Mouse (Mus musculus) adrenal gland, postnatal 10 days (tissue): ENCODE measurements around the gene Fbxo22. TPM values are rescaled to one million over a fixed set of nuclear protein-coding genes. Genes with fewer than 3 reads are reported as not detected.
"Not testable (repeated sequence)": the region's sequence is repeated elsewhere in the genome, so short reads cannot be mapped to it uniquely, and the experiment has no call there.

ENCODE experiments used
- DNase-seq: peaks from one replicate; pipeline ENCODE4 v3.0.0; 2021; ENCODE audit warnings: mixed read lengths
- long read RNA-seq, 2 experiments: library from polyadenylated mRNA; stranded (forward); transcript quantifications; one replicate each; pipeline ENCODE4 v2.0.0; 2021
- total RNA-seq, 2 experiments: library from RNA; stranded (reverse); gene quantifications; 2 replicates each; pipeline ENCODE4 v1.2.3; 2021

Gene Fbxo22
- 10 to 100 TPM; 29.6 to 32.2 TPM for total RNA-seq
- long read RNA-seq, experiment 1, transcript Fbxo22-201 (7 exons, 2,112 nt): major isoform, 59 of 69 reads
- long read RNA-seq, experiment 1, partial matches to known transcripts: 1 of 69 reads
- long read RNA-seq, experiment 1, other reads (novel, unspliced or antisense): 6 of 69 reads
- long read RNA-seq, experiment 2, transcript Fbxo22-201 (7 exons, 2,112 nt): major isoform, 30 of 36 reads
- long read RNA-seq, experiment 2, partial matches to known transcripts: 1 of 36 reads
- long read RNA-seq, experiment 2, other reads (novel, unspliced or antisense): 2 of 36 reads

DNA sequence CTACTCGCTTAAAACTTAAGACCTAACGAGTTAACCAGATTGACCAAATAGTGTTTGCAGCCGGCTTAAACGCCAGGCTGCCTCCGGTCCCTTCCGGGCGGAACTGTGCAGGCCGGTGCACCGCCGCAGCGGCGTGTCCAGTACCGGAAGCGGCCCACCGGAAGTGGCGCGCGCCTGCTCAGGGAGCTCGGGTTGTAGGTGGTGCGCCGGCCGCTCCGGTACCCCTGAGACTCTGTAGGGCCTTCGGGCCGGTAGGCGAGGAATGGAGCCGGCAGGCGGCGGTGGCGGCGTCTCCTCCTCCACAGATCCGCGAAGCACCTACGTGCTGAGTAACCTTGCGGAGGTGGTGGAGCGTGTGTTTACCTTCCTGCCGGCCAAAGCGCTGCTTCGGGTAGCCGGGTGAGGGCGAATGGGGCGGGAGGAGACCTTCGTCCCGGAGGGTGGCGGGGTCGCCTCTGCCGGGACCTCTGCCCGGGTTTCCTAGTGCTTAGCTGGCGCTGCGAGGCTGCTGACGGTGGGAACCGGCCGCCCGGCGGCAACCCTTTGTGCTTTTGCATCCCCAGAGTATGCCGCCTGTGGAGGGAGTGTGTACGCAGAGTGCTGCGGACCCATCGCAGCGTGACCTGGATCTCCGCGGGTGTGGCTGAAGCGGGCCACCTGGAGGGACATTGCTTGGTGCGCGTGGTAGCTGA lies at the start of gene Fbxo22:
TSS of gene Fbxo22 (plus strand) at position 136 of the 692 bp plus-strand sequence.
- peak; percentile 95 for DNase-seq

DNA sequence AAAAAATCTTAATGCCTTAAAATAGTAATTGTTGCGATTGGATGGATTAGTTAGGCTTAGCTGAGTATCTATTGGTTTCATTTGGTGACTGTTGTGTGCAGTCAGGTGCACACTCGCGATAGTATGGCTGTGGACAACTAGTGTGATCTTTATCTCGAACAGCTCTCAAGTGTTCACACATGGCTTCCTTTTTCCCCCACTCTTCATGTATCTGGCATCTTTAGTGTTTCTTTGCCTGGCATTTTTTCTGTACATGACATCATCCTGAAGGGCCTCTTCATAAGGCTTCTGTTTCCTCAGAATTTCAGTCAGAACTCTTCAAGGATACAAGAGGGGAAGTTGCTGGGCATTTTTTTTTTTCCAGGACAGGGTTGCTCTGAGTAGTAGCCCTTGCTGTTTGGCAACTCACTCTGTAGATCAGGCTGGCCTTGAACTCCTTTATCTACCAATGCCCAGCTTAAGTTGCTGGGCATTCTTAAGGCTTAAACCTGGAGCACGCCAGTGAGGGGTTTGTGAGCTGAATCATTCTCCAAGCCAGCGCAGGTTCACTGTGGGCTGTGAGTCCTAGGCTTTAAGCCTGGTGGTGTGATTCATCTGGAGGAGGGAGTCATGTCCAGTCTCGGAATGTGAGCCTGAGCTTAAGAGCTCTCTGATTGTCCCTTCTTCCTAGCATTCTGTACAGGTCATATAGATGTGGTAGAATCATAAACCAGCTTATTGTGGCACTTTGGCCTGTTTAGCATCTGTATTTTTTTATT lies 37.9 kb upstream of the Fbxo22 start:
- DNase-seq: peak; percentile 33

DNA sequence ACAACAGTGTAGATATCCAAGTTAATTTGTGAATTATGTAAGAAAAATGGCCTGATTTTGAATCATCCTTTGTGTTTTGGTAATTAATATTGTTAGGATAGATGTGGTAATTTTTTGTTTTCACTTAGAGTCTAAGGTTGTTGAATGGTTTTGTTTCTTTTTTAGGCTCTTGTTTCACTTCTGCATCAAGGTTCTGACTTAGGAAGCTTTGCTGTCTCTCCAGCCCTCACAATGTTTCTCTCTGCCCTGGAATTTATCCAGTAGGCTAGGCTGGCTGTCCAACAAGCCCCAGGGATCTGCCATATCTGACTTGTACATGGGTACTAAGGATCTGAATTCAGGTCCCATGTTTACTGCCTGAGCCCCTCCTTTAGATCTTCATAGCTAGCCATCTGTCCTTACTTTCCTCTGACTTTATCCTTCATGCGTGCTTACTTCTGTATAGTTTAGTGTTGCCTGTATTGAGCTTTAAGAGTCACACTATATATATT lies 36.5 kb upstream of the Fbxo22 start:
- no peak for DNase-seq

DNA sequence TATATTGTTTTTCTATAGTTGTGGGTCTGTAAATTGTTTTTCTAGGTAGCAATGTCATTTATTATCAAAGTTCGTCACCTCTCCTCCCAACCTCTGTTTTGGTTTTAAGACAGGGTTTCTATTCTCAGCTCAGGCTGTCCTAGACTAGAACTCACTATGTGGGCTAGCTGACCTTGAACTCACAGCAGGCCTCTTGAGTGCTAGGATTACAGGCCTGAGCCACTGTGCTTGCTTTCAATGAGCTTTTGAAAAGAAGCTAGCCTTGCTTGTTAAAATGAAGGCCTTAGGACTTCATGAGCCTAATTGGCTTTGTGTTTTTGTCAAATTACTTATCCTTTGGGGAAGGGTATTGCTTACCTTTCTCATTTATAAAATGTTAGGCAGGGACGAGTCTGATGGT lies 34.5 kb upstream of the Fbxo22 start:
- DNase-seq: no peak

DNA sequence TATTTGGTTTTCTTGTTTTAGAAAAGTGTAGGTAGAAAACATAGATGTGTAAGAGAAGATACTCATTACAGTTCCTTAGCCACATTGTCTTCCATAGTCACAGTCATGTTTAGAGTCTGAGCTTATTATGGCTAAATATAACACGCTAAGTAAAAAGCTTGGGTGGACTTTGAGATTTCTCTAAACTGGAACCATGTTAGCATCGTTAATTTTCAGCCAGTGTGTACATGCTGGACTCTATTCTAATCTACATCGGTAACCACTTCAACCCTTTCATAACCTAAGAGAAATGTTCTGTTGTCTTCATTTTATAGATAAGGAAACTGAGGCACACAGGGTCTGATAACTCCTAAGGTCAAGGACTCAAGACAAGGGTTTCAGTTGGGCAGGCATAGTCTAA lies 12.8 kb upstream of the Fbxo22 start:
- no peak for DNase-seq

DNA sequence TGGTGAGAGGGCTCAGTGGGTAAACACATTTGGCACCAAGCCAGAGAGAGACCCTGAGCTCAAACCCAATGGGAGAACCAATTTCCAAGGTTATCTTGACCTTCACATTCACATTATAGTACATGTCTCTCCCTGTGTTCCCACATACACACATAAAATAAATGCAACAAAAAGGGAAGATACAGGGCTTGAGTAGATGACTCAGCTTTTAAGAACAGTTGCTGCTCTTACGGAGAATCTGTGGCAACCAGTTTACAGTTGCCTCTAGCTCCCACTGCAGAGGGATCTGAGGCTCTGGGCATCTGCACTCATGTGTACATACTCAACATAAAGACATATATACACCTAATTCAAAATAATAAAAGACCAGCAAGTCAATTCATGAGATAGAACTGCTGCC lies 10.5 kb upstream of the Fbxo22 start:
- no peak for DNase-seq

DNA sequence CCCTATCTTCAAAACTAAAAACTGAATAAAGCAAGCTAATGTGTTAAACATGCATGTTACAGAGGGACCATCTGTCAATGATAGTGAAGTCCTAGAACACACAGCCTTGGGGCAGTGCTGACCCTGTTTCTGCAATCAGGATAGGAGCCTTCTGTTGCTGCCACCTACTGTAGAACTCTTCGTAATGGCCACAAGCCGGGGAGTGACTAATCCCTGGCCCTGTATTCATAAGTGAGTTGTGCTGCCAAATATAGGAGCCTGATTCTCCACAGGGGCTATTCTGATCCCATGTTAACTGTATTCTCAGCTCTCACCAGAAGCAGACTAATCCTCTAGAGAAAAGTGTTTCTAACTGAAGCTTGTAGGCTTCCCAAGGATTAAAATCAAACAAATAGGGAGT lies 9.4 kb upstream of the Fbxo22 start:
- peak; percentile 44 for DNase-seq

DNA sequence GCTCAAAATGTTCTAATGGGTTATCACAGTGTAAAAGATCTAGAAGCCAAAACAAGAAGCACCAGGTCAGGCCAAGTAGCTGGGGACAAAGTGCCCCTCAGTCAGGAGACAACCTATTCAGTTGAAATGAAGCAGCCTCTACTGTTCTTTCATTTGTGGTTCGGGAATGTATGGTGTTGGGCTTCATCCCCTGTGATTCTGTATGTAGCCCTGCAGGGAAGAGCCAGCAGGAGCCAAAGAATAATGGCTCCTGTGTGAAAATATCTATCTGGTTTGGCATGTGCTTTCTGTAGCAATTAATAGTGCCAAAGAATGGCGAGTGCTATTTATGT lies 301 bp upstream of the Fbxo22 start:
- no peak for DNase-seq

DNA sequence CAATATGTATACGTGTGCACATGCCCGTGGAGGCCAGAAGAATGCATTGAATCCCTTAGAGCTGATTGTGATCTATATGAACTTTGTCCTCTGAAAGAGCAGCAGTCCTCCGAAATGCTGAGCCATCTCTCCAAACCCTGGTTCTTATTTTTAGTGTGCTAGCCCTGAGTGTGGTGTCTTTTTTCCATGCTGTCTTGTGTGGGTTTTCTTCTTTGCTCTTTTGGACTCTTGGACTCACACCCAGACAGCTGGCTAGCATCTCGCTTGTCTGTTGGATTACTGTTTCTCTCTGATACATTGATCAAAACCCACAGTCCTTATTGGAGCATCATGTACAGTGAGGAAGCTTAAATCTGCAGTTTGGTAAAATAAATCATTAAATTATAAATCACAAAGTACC lies 2.9 kb downstream of the Fbxo22 start:
- DNase-seq: no peak

DNA sequence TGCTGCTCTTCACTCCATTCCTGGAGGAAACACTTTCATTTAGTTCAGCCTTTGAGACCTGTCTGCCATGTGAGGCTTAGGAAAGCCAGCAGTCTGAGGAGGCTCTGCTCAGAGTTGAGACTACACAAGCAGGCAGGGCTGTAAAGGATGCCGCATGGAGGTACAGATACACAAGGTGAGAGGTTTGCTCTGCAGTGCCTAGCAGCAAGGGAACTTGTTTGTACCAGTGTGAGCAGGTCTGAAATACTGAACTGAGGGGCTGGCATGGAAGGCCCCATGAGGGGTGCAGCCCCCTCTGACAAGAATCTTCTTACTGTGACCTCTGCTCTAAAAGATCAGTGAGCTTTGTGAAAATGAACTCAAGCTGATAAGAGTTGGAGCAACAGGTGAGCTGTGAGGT lies 4.7 kb downstream of the Fbxo22 start:
- DNase-seq: no peak

DNA sequence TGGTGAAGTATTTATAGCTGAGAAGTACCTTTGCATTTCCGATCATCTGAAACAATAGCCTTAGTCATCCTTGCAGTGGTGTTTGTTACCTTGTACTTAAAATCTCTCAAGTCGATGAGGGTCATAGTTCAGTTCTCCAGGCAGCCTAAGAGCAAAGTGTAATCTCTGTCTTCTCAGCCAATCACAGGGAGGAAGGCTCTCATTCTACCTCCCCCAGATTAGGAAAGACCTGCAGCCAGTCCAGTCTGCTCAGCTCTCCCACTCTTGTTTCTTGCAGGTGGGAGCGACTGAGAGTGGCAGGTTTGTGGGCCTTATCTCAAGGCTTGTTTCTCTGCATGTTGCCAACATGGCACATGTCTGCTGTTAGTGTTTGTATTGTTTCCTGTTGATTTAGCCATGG lies 6.3 kb downstream of the Fbxo22 start:
- DNase-seq: no peak

DNA sequence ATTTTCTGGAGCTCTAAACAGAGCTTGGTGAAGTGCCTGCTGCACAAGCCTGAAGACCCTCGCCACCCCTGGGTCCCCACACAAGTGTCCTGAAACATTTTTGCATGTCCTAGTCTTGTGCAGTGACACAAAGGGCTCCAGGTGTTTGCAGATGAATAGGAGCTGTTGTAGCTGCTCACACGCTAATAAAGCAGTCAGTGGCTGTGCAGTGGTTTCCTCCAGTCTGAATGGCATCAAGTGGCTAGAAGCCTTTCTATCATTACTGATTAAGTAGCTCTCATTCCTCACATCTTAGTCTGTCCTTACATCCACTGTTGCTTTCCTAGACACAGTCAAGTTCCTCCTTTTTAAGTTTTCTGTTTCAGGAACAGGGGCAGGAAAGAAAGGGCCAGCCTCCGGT lies 6.9 kb downstream of the Fbxo22 start:
- DNase-seq: no peak

DNA sequence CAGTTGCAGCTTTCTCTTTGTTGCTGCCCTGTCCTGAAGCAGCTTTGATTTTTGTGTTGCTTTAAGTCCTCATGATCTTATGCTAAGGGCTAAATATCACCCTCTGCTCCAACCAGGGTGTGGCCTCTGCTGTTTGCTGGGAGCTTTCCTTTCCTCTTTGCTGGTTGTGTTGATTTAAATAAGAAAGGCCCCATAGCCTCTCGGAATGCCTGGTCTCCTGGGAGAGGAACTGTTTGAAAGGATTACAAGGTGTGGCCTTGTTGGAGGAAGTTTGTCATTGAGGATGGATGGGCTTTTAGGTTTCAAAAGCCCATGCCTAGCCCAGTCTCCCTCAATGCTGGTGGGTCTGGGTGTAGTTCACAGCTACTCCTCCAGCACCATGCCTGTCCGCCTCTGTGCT lies 7.4 kb downstream of the Fbxo22 start:
- DNase-seq: no peak

DNA sequence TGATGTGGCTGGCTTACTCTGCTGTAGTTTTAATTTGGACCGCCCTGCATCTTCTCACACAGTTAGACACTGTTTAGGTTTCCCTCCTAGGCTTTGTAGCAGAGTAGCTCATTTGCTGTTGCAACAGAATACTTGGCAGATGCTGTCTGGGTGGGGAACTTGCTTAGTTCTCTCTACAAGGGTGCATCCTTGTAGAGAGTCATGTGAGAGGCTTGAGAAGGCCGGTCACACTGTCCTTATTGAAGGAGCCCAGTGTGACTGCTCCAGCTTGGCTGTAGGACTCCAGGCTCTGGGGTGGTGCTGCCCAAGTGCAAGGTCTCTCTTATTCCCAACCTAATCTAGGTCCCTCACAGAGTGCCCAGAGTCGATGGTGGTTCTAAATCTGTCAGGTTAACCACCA lies 8.7 kb downstream of the Fbxo22 start:
- DNase-seq: no peak

DNA sequence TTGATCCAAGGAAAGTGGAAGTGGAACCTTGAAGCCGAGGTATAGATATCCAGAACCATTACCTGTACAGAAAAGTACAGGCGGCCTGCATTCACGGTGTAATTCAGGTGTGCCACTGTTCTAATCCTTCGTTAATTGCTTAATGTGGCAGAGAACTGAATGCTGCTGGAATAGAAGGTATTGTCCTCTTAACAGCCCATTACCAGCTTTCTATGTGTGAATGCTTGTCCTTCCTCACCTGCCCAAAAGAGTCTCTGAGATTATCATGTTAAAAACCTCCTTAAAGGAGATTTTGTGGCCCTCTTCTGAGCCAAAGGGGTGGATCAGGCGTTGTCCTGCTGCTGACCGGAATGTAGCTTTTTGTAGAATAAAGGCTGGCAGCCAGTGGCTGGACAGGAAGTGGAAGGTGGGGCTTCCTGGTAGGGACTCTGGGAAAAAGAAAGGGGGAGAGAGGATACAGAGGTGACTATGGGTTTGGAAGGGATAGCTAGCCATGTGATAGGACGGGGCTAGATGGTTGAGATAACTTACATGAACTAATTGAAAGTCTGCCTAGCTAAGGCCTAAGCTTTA lies 16.5 kb downstream of the Fbxo22 start:
- DNase-seq: no peak

DNA sequence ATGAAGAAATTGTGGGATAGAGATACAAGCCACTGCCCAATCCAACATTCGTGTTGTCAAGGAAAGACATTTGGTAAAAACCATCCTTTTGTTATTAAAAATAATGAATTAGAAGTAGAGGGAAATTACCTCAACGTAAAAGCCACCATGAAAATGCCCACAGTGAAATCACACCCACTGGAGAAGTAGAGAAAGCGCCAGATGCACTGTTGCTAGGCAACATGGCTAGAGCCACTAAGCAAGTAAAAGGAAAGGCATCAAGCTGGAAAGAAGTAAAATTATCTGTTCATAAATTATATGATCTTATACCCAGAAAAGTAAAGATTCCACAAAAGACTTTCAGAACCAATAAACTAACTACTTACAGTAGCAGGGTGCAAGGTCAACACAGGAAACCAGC lies 17.5 kb downstream of the Fbxo22 start:
- no peak for DNase-seq

DNA sequence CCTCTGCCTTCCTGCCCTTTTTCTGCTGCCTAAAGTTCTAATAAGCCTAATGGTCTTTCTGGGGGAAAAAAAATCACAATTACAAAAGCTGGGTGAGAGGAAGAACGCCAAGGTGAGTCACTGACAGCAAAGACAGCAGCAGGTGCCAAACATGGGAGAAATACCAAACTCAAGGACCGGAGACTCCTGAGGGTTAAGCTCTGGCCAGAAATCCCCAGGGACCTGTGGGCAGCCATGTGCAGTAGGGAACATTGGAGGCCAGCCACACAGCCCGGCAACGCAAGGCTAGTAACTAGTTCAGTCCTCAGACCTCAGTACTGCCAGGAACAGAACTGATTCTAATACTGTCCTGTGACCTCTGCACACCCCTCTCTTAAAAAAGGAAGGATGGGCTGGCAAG lies 19.4 kb downstream of the Fbxo22 start:
- peak; percentile 73 for DNase-seq

DNA sequence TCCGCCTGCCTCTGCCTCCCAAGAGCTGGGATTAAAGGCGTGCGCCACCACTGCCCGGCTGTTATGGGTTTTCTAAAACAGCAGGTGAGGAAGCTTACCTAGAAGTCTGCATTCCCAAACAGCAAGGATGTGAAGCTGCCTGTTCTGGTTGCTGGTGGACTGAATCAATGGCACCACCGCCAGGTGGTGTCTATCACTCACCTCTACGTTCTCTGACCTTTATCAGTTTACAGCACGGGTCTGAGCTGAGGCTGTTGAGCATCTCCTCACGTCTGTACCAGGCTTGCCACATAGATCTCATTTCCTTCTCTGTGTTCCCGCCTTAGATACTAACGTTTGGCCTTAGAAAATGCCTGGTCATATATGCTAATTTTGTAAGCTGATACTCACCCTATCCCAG lies 20.3 kb downstream of the Fbxo22 start:
- DNase-seq: no peak

DNA sequence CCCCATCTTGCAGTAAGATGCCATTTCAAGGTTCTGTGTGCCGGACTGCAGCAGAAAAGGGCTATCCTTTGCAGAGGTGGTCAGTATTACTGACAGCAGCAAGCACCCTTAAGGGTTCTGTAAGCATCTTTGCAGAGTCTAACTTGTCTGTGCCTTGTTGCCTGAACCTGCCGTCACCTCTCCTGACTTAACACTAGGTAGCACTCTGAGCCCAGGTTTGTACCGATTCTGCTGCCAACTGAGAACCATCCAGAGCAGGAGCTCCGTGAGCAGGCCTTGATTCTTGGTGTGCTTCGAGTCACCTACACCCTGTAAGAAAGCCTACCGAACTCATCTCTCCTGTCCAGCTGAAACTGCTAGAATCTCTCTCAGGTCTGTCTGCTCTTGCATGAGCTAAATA lies 22.8 kb downstream of the Fbxo22 start:
- DNase-seq: no peak

DNA sequence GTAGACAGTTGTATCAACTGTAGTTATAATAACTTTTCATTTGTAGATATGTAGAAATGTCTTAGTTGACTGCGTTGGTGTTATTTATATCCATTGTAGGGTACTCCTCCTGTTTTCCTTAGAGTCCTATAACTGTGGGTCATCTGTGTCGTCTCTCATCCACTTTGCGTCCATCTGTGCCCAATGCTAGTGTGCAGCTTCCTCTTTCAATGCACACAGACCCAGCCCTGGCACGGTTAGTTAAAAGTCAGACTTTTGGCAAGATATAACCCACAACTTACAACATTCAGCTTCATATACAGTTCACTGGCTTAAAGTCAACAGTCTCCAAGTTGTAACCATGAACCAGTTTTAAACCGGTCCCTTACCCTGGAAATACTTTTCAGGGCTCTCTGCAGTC lies 23.4 kb downstream of the Fbxo22 start:
- DNase-seq: no peak

DNA sequence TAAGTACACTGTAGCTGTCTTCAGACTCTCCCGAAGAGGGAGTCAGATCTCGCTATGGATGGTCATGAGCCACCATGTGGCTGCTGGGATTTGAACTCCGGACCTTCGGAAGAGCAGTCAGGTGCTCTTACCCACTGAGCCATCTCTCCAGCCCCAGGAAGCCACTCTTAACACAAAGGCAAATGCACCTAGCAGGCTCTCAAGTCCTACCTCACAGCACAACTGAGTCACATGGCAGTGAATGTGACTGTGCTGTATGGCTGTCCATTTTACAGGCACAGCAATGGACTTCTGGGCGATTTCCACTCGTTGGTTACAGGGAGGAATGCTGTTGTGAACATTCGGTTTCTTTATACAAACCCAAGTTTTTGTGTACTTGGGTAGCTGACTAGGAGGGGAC lies 23.9 kb downstream of the Fbxo22 start:
- no peak for DNase-seq

DNA sequence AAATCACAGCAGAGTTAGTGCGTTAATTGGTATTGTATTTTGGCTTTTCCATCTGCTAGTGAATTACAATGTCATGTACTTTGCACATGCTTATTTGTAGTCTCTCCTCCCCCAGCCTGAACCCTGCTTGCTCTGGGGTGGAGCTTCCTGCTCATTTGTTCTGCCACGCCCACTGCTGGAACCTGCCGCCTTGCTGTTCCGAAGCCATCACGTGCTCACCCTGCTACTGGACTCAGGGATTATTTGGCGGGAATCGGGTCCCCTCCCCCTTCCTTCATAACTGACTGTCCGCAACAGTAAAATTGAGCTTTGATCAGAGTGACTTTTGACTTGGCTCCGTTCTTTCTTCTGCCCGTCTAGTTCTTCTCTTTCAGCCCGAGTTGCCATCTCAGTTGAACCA lies 24.4 kb downstream of the Fbxo22 start:
- not testable (repeated sequence) for DNase-seq
